Mouse (Mus musculus): ENCODE measurements around the gene Camsap2. TPM values are rescaled to one million over a fixed set of nuclear protein-coding genes. Genes with fewer than 3 reads are reported as not detected.

Gene Camsap2
- 1.4 and 2.4 TPM in 2 replicates for polyA plus RNA-seq (2012; rRNA removed)

- TF ChIP-seq CTCF (IDR thresholded peaks at IDR 0.05; ENCODE audit: extremely low read depth, insufficient read length, insufficient replicate concordance, low read depth, low read length), result no peak
- no peak; the same call in 1 of the 2 replicates for TF ChIP-seq POLR2A (IDR thresholded peaks at IDR 0.05; ENCODE audit: low read depth, low read length)
- no peaks in the 10 kb centered on the region for H3K36me3 ChIP-seq (ENCODE audit: control insufficient read depth, insufficient read depth, low read length)
- WGBS, result under 1% methylated on average over 99 of the region's 121 CpGs
- peaks cover 6% of the 10 kb centered on the region; the same call in 1 of the 2 replicates for H3K4me1 ChIP-seq (ENCODE audit: control insufficient read depth, insufficient read depth, insufficient read length, low read length)
- H3K27ac ChIP-seq (ENCODE audit: insufficient read depth, low read depth, low read length), result peak within 1 kb of the TSS; percentile 69
- peaks cover 32% of the 10 kb centered on the region for H3K27me3 ChIP-seq (ENCODE audit: control insufficient read depth, insufficient read depth, low read length)
- peak within 1 kb of the TSS; percentile 90 for H3K4me3 ChIP-seq (ENCODE audit: low read depth, low read length)
Measured at GRCm38 (mm10) chr1:136345454-136346372, at the start of gene Camsap2. Gene Camsap2 (minus strand): TSS chr1:136346104.

DNA sequence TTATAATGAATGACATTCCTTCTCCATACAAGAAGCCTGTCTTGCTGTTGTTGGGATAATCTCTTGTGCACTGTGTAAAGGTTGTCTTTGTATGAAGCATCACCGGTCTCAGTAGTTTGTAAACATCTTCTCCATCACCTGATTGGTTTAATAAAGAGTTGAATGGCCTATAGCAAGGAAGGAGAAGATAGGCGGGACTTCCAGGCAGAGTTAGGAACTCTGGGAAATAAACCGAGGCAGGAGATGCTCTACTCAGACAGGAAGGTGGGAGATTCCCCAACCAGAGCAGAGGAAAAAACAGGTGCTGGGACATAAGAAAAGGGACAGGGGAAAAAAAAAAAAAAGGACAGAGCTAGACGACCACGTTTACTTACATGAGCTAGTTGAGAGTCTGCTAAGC is 49.2 kb upstream of the Camsap2 start:
- TF ChIP-seq POLR2A (IDR thresholded peaks at IDR 0.05; ENCODE audit: low read depth, low read length), result no peak
- TF ChIP-seq CTCF (IDR thresholded peaks at IDR 0.05; ENCODE audit: extremely low read depth, insufficient read length, insufficient replicate concordance, low read depth, low read length), result no peak
- no peaks in the 10 kb centered on the region for H3K36me3 ChIP-seq (ENCODE audit: control insufficient read depth, insufficient read depth, low read length)
- no peaks in the 10 kb centered on the region for H3K4me1 ChIP-seq (ENCODE audit: control insufficient read depth, insufficient read depth, insufficient read length, low read length)
- H3K4me3 ChIP-seq (ENCODE audit: low read depth, low read length), result no peak overlapping the region
- no peak overlapping the region for H3K27ac ChIP-seq (ENCODE audit: insufficient read depth, low read depth, low read length)
- H3K27me3 ChIP-seq (ENCODE audit: control insufficient read depth, insufficient read depth, low read length), result peaks cover 15% of the 10 kb centered on the region
- 45% methylated on average over 5 of the region's 5 CpGs for WGBS

DNA sequence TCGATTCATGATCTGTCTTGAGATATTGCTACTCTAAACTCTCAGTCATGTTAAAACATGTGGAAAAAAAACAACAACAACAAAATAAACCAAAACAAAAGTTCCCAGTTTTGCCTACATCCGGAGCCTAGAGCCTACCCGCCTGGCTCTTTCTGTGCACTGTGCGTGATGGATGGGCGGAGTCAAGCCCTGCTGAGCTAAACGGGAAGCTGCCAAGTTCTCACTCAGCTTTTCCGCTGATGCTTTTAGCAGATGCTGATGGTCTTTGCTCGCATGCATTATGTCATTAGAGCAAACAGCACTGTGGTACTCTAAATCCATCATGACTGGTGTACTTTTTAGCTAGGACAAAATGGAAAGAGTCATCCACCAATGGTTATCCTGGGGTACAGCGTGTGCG is 48.6 kb upstream of the Camsap2 start:
- peaks cover 15% of the 10 kb centered on the region for H3K27me3 ChIP-seq (ENCODE audit: control insufficient read depth, insufficient read depth, low read length)
- H3K4me3 ChIP-seq (ENCODE audit: low read depth, low read length), result no peak overlapping the region
- whole genome bisulfite sequencing, result 41% methylated on average over 10 of the region's 10 CpGs
- TF ChIP-seq CTCF (IDR thresholded peaks at IDR 0.05; ENCODE audit: extremely low read depth, insufficient read length, insufficient replicate concordance, low read depth, low read length) (no peak), POLR2A (IDR thresholded peaks at IDR 0.05; ENCODE audit: low read depth, low read length) (no peak)
- H3K36me3 ChIP-seq (ENCODE audit: control insufficient read depth, insufficient read depth, low read length), result no peaks in the 10 kb centered on the region
- H3K27ac ChIP-seq (ENCODE audit: insufficient read depth, low read depth, low read length), result no peak overlapping the region
- no peaks in the 10 kb centered on the region for H3K4me1 ChIP-seq (ENCODE audit: control insufficient read depth, insufficient read depth, insufficient read length, low read length)

DNA sequence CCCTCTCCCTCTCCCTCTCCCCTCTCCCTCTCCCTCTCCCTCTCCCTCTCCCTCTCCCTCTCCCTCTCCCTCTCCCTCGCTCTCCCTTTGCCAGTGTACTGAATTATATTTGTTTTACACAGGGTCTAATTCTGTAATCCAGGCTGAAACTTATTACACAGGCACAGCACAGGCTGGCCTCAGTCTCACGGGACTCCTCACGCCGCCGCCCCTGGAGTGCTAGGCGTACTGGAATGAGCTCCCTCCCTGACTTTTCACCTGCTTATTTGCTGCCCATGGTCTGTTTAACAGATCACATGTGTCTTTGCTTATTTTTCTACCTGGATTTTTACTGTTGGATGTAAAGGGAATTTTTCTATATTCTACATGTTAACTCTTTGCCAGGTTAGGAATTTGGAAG is 41.0 kb upstream of the Camsap2 start:
- Histone ChIP-seq H3K27ac (ENCODE audit: insufficient read depth, low read depth, low read length) (no peak overlapping the region), H3K36me3 (ENCODE audit: control insufficient read depth, insufficient read depth, low read length) (no peaks in the 10 kb centered on the region), H3K4me3 (ENCODE audit: low read depth, low read length) (no peak overlapping the region), H3K27me3 (ENCODE audit: control insufficient read depth, insufficient read depth, low read length) (peaks cover 4% of the 10 kb centered on the region; the same call in 1 of the 2 replicates), H3K4me1 (ENCODE audit: control insufficient read depth, insufficient read depth, insufficient read length, low read length) (no peaks in the 10 kb centered on the region)
- TF ChIP-seq POLR2A (IDR thresholded peaks at IDR 0.05; ENCODE audit: low read depth, low read length), result no peak
- TF ChIP-seq CTCF (IDR thresholded peaks at IDR 0.05; ENCODE audit: extremely low read depth, insufficient read length, insufficient replicate concordance, low read depth, low read length), result no peak
- 39% methylated on average over 5 of the region's 6 CpGs for WGBS

- no peak for TF ChIP-seq CTCF (IDR thresholded peaks at IDR 0.05; ENCODE audit: extremely low read depth, insufficient read length, insufficient replicate concordance, low read depth, low read length)
- TF ChIP-seq POLR2A (IDR thresholded peaks at IDR 0.05; ENCODE audit: low read depth, low read length), result no peak
- Histone ChIP-seq H3K27ac (ENCODE audit: insufficient read depth, low read depth, low read length) (no peak overlapping the region), H3K4me1 (ENCODE audit: control insufficient read depth, insufficient read depth, insufficient read length, low read length) (no peaks in the 10 kb centered on the region), H3K4me3 (ENCODE audit: low read depth, low read length) (no peak overlapping the region), H3K36me3 (ENCODE audit: control insufficient read depth, insufficient read depth, low read length) (no peaks in the 10 kb centered on the region), H3K27me3 (ENCODE audit: control insufficient read depth, insufficient read depth, low read length) (peaks cover 17% of the 10 kb centered on the region)
- WGBS, result 64% methylated on average over 5 of the region's 5 CpGs
Measured at GRCm38 (mm10) chr1:136381583-136381982, 35.7 kb upstream of the Camsap2 start.

GRCm38 (mm10) chr1:136381169-136381568 is 35.3 kb upstream of the Camsap2 start:
- Histone ChIP-seq H3K4me1 (ENCODE audit: control insufficient read depth, insufficient read depth, insufficient read length, low read length) (no peaks in the 10 kb centered on the region), H3K36me3 (ENCODE audit: control insufficient read depth, insufficient read depth, low read length) (no peaks in the 10 kb centered on the region), H3K4me3 (ENCODE audit: low read depth, low read length) (no peak overlapping the region), H3K27ac (ENCODE audit: insufficient read depth, low read depth, low read length) (no peak overlapping the region), H3K27me3 (ENCODE audit: control insufficient read depth, insufficient read depth, low read length) (peaks cover 21% of the 10 kb centered on the region)
- WGBS, result 60% methylated on average over 6 of the region's 6 CpGs
- no peak for TF ChIP-seq POLR2A (IDR thresholded peaks at IDR 0.05; ENCODE audit: low read depth, low read length)
- no peak for TF ChIP-seq CTCF (IDR thresholded peaks at IDR 0.05; ENCODE audit: extremely low read depth, insufficient read length, insufficient replicate concordance, low read depth, low read length)

DNA sequence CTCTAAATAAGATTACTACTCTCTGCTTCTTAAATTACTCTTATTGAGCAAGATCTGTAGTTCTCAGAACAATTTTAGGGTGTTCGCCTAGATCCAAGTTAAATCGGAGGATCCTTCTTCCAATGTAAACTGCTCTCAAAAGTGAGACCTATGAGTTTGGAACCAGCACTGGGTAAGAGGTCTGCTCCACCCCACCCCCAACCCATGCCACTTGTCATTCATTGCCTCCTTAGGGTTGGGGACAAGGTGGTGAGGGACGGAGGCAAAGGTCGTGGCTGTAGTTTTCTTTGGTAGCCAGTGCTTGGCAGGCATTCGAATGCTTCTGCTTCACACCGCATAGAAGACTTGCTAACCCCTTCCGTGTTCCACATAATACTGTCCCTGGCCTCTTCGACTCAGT is 34.7 kb upstream of the Camsap2 start:
- Histone ChIP-seq H3K4me1 (ENCODE audit: control insufficient read depth, insufficient read depth, insufficient read length, low read length) (no peaks in the 10 kb centered on the region), H3K27ac (ENCODE audit: insufficient read depth, low read depth, low read length) (no peak overlapping the region), H3K27me3 (ENCODE audit: control insufficient read depth, insufficient read depth, low read length) (peaks cover 22% of the 10 kb centered on the region), H3K4me3 (ENCODE audit: low read depth, low read length) (no peak overlapping the region), H3K36me3 (ENCODE audit: control insufficient read depth, insufficient read depth, low read length) (no peaks in the 10 kb centered on the region)
- TF ChIP-seq CTCF (IDR thresholded peaks at IDR 0.05; ENCODE audit: extremely low read depth, insufficient read length, insufficient replicate concordance, low read depth, low read length), result no peak
- TF ChIP-seq POLR2A (IDR thresholded peaks at IDR 0.05; ENCODE audit: low read depth, low read length), result no peak
- 89% methylated on average over 8 of the region's 8 CpGs for WGBS

All from small intestine, adult 2 months (tissue).